Mouse (Mus musculus) gonadal fat pad, adult 2 months (tissue): Measurements from ENCODE around the gene Hspb1. TPM values are rescaled to one million over a fixed set of nuclear protein-coding genes. Genes with fewer than 3 reads are reported as not detected.

Experiments
- DNase-seq: peaks from one replicate; pipeline ENCODE4 v3.0.0-alpha.2; 2012; ENCODE audit warnings: low read depth
- polyA plus RNA-seq: library from polyadenylated mRNA; depleted of rRNA; stranded (reverse); fragments of >200 nt; gene quantifications from 2 replicates; pipeline ENCODE4 v1.2.3, GENCODE M21; 2012

The Hspb1 gene
- polyA plus RNA-seq, 1 experiment, result 199 TPM

DNA sequence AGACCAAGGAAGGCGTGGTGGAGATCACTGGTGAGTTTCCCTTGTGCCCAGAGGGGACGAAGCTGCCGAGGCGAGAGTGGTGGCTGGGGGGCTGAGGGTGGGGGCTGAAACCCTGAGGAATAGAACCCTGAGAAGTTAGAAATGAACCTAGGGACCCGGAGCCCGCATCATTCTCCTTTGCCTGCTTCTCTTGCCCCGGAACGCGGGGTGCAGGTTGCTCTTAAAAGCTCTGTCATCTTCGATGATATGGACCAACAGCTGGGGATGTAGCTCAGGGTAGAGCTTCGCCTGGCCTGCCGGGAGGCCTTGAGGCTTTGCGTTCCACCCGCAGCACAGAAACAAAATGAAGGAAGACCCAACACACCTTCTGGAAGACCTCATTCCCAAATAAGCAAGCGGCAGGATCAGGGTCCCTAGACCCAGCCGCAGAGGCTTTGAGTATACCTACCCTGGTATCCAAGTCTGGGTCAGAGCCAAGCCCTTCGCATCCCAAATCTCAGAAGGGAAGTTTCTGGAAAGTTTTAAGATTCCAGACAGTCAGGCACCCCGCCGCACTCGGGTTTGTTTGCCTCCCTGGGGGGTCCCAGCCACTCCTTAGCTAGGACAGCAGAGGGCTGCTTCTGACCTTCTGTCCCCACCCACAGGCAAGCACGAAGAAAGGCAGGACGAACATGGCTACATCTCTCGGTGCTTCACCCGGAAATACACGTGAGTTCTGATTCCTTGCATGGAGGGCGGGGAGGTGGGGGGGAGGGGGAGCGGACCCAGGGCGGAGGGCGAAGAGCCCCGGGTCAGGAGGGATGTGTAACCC lies 891 bp downstream of the Hspb1 start:
- no peak for DNase-seq

DNA sequence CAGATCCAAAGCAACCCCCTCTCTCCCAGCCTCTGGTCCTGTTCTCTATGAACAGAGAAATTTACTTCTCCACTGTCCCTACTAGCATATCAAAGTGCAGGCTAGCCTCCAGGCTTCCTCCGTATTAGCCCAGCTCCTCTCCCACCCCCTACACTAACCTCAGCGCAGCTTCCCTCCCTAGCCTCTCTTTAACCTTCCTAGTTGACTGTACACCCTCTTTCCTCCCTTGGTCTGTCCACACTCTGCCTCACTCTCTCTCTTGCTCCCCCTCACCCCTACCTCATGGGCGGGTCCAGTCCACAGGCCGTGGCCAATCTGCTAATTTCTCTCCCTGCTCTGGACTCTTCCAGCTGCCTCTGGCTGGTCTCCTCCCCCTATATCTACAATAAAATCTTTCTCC lies 2.6 kb downstream of the Hspb1 start:
- no peak for DNase-seq

DNA sequence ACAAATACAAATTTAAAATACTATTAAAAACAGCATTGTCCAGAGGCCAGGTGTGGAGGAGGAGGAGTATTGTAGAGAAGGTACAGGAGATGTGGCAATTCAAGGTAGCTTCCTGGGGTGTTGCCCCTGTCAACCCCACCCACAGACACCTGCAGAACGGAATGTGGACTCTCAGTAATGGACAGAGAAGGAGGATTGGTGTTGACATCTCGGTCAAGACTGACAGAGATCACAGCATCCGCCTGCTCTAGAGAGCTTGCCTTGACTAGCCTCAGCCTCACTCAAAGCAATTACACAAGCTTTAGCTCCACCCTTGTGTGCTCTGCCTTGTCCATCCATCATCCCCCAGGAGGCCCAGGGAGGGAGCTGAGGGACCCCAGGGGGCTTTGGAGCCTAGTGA lies 3.2 kb downstream of the Hspb1 start:
- no peak for DNase-seq

DNA sequence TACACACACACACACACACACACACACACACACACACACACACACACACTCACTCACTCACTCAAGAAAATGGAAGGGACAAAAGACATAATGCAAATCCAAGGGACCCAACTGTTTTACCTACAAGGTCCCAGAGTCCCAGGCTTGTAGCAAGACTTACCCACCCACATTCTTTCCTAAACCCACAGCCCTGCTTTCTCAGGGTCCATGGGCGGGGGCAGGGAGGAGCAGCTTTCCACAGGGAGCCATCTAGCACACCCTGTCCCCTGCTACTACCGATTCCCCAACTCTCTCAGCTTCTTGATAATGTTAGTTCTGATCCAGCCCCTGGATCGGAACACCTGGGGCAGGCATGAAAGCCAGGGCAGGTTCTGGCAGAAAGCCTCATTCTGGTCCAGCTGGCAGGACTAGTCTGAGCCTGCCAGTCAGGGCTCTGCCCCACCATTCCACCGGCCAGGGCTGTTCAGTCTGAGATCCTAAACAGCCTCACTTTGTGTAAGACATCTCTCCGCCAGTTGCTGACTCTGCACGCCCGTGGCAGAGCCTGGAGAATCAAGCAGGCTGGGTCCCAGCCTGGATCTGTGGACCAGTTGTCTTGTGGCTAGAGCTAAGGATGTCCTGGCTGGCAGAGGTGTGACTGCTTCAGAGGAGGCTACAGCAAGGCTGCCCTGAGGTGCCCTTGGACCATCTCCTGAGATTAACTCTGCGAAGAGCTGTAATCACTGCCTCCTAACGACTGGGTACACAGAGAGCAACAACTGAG lies 5.1 kb downstream of the Hspb1 start:
- DNase-seq, result no peak

DNA sequence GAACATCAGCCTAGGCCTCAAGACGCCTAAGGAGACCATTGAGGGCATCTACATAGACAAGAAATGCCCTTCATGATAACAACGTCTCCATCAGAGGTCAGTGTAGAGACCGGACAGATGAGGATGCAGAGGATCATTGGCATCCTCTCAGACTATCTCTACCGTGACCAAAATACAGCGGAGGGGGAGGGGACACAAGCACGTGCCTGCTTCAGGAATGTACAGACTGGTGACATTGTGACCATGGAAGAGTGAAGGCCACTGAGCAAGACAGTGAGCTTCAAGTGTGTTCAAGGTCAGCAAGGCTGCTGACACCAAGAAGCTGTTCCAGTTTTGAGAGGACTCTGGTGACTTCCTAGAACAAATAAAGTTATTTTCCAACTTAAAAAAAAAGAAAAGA lies 7.2 kb downstream of the Hspb1 start:
- DNase-seq, result no peak

DNA sequence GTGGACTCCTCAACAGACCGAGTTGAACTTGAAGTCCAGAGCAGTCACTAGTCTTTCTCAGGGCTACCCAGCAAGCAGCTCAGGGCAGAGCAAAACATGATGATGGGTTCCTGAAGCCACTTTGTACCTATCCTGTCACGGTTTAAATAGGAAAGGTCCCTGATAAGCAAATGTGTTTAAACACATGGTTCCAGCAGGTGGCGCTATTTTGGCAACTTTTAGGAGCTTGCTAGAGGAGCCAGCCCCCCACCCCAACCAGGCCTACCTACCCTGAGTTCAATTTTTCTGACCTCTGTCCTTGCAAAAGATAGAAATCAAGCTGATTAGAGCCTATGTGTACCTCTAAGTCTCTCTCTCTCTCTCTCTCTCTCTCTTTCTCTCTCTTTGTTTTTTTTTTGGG lies 10.3 kb downstream of the Hspb1 start:
- no peak for DNase-seq

DNA sequence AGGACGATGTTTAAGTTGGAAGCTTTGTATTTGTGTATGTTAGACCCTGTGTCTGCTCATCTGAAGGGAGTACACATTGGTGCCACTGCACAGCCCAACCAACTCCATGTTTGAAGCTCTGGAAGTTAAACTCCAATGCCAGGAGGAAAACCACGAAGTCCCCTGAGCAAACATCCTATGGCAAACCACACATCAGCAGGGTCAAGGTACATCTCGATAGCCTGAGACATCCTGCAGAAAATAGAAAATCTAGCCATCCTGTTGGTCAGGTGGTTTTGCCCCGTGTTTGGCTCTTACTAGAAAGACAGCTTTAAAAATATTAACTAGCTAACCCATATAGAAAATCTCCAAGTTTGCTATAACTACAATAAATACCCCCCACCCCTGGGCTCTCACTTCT lies 11.3 kb downstream of the Hspb1 start:
- no peak for DNase-seq

DNA sequence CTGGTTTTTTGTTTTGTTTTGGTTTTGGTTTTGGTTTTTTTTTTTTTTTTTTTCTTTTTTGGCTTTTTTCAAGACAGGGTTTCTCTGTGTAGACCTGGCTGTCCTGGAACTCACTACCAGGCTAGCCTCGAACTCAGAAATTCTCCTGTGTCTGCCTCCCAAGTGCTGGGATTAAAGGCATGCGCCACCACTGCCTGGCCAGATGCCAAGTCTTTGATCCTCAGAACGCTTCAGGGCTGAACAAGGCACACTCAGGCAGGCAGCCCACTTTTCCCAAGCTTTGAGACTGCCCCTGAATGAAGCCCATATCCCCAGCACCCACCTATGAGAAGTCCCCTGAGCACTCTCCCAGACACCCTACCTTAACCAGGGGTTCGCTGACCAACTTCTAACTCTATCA lies 12.1 kb downstream of the Hspb1 start:
- no peak for DNase-seq

DNA sequence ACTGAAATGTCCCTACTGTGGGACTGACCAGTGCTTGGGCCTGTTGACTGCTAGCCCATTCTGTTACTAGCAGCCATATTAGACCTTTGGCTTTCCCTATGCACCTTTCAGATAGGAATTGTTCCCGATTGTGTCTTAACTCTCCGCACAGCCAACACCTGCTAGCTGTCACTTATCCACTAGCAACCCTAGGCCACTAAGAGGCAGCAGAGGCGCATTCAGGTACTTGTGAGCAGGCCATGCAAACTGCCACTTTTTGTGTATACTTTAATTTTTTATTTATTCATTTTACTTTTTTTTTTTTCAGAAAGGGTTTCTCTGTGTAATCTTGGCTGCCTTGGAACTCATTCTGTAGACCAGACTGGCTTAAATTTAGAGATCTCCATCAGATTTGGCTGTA lies 13.0 kb downstream of the Hspb1 start:
- DNase-seq, result no peak

DNA sequence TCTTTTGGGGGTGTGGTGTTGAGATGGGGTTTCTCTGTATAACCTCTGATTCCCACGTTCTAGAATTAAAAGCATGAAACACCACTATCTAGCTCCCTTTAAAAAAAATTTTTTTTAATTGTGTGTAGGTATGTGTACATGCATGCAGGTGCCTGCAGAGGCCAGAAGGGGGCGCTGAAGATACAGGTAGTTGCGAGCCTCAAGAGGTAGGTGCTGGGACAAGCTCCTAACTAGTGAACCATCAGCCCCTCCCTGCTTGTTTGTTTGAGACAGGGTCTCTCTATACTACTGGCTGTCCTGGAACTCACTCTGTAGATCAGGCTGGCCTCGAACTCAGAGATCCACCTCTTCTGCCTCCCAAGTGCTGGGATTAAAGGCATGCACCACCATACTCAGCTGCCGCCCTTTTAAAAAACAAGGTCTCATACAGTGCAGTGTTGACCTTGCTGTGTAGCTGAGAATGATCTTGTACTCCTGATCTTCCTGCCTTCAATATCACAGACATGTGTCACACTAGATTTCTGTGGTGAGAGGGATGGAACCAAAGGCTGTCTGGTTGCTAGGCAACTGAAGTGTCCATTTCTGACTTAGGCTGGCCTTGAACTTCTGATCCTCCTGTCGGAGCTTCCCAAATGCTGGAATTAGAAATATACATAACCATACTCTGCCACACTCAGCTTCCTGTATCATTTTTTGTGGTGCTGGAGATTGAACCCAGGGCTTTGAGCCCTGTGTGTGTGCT lies 13.8 kb downstream of the Hspb1 start:
- no peak for DNase-seq

DNA sequence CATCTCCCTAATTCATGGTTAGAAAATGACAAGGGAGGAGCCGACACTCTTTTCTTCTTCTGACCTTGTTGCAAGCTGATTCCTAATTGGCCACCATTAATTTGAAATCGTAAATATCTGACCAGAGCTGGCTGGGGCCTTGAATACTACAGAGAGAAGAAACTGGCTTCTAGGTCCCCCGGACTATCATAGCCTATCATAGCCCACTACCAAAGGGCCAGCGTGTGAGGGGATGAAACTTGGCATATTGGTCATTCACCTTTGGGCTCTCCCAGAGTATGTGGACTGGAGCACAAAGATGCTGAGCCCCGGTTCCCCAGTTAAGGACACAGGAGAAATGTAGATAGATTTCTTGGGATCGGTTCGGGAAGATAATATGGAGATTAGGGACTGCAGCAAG lies 15.3 kb downstream of the Hspb1 start:
- DNase-seq, result no peak

DNA sequence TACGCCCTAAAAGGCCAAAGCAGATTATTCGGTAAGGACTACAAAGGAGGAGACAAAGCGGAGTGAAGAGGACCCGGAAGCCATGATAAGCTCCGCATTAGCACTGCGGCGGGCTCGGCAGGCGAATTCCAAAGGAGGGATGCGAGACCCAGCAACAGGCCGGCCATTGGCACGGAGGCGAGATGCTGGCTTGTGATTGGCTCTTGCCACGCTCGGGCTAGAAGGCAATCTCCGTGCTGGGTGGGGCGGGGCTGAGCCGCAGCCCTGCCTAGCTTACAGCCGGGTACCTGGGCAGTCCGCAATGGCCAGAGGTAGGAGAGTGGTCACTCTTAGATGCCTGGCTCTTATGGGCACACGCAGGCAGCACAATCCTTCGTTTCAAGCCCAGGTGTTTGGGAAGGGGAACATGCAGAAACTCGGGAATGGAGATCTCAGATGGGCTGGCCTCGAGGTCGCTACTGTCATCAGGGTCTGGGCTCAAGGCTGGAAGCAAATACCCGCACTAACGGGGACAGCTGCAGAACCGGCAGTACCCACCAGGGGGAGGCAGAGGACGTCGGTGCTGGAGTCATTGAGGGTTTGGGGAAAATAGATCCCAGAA lies 15.9 kb downstream of the Hspb1 start:
- no peak for DNase-seq

DNA sequence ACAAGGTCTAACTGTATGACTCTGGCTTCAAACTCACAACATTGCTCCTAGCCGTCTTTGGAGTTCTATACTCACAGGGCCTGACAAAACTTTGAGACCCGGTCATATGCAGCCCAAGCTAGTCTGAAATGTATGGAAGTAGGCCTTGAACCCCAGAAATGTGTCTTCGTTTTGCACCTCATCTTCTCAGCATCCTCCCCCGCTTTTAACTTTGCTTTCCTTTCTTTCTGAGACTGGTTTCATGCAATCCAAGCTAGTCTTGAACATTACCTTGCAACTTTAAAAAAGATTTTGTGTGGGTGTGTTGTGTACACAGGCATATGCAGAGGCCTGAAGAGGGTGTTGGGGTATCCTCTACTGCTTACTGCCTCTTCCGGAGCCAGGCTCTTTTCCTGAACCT lies 16.5 kb downstream of the Hspb1 start:
- no peak for DNase-seq

DNA sequence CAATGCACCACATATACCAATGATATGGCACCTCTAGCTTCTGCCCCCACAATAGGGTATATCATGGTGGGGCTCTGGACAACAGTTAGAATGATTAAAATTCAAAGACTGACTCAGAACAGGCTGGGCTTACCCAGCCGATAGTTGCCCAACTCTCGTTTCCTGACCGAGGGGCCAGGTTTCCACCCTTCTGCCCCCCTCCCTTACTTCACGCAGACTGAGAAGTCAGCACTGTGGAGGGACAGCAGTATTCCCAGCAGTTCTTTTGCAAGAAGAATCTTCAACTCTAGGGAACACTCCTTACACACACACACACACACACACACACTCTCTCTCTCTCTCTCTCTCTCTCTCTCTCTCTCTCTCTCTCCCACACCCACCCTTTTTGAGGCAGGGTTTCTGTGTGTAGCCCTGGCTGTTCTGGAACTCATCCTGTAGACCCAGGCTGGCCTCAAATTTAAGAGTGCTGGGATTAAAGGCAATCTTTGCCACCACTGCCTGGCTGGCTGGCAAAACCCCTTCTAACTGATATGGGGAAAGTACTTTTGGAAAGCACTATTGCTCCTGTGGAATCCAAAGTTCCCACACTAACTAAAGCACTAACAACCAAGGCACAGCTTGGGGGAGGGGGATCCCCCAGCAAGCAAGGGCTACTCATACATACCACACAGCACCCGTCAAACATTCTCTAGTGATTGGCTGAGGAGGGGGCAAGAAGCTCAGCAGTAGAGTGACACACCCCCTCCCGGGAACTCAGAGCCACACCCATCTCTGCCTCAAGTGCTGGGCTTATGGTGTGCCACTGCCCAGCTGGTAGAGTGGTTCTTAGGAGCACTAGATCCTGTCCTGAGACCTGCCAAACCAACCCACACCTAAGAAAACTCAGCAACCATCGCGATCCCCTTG lies 17.9 kb downstream of the Hspb1 start:
- no peak for DNase-seq

DNA sequence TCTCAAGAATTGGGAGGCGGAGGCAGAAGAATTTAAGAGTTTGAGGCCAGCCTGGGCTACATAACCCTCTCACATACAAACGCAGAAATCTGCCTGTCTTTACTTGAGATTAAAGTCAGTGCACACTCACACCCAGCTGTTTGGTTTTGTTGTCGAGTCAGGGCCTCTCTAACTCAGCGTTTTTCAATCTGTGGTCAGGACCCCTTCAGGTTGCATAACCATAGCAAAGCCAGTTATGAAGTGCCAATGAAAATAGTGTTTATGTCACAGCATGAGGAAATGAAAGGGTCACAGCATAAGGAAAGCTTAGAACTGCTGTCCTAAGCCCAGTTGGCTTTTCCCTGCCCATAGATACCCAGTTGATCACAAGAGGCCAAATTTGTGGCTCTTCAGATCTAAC lies 19.1 kb downstream of the Hspb1 start:
- DNase-seq, result no peak

DNA sequence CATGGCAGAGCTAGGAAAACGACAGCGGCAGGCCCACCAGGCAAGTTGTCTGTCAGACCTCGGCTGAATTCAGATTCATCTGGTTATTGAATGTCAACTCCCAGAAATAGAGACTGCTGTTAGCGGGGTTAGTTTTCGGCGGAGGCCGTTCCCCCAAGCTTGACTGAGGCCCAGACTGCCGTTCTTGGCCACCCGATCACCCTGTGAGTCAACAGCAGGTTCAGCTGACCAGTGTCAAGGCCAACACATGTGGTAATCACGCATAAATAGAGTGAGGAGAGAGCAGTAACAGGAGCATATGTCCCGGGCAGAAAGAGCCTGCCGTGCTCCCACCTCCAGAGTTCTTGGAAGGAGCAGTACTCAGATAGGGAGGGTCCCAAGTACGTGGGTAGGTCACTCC lies 19.5 kb downstream of the Hspb1 start:
- DNase-seq, result no peak

DNA sequence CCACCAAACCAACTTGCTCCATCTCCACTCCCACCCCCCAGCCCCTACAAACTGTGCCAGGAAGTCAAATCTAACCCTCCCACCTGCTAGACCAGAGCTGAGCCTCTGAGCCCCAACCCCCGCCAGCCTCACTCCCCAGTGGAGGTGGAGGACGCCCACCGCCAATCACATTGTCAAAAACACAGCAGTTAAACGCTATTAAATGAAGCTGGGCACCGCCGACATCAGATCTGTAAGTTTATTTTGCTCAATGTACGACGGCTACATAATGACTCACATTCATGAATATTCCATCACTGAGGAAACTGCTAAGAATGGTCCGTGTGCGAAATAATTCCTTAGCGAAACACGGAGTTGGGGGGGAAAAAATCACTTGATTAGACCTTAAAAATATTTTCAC lies 20.5 kb downstream of the Hspb1 start:
- no peak for DNase-seq

DNA sequence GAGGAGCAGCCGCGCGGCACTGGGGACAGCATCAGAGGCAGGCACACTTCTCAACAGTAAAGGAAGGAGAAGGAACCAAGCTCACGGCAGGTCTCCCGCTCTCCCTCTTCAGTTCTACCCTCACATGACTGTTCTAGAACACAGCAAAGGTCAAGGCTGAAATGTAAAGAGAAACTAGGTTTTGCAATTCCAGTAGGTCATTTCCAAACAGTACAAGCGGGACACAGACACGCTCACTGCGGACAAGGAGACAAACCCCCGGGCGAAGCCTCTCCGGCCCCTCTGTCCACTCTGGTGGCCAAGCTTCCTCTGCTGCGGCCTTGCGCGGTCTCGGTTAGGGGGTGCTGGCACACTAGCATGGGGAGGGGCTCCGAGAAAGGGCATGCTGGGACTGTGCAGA lies 21.3 kb downstream of the Hspb1 start:
- DNase-seq, result no peak

DNA sequence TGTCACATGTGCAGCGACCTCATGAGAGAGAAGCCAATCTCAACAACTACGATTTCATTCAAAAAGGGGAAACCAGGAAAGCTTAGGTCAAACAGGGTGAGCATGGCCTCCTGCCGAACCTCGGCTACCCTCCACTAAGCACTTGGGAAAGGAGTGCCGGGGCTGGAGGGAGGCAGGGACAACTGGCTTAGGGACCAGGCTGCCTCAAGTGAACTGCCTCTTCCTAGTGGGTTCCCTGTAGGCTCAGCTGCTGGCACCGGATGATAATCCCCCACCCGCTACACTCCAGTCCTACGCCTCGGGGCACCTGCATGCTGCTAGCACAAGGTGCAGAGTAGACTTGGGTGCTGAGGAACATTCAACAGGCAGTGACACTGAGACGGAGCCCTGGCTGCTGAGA lies 21.9 kb downstream of the Hspb1 start:
- DNase-seq, result no peak

DNA sequence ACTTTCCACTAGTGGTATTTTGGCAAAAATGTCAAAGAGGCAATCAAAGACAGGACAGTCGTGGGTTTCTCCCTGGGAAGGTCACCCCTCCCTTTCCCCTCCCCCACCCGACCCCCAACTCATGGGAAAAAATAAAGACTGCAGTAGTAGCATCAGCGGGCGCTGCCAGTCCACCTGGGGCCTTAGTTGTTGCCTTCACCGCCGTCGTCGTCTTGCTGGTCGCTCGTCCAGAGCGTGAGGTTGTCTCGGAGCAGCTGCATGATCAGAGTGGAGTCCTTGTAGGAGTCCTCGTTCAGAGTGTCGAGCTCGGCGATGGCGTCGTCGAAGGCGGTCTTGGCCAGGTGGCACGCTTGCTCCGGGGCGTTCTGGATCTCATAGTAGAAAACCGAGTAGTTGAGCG lies 23.1 kb downstream of the Hspb1 start:
- no peak for DNase-seq

DNA sequence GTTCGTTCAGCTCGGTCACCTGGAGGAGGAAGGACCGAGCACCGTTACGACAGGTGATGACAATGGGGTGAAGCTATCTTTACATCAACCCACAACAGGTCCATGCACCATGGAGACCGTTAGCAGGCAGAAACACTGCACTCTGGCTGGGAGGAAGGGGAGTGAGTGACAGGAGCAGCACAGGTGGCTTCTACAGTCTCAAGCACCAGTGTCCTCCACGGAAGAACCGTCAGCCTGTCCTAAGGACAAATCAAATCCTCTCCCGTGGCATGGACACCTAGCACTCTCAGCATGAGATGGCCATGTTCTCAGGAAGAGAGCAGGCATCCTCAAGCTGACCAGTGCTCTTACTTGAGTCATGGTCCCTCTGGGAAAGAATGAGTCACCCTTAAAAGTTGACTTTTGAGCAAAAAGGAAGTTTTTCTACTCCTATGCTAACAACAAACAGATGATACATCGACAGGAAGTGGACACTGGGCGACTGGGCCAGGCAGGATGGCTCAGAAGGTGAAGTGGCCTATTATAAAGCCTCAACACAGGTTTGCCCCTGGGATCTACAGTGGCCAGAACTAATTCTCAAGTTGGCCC lies 24.0 kb downstream of the Hspb1 start:
- DNase-seq, result no peak
